Mouse (Mus musculus) brown adipose tissue, adult 24 weeks (tissue): ENCODE measurements around the gene Cracr2a. TPM values are rescaled to one million over a fixed set of nuclear protein-coding genes. Genes with fewer than 3 reads are reported as not detected.

Experiments used
- H3K27ac ChIP-seq: fragments of 200-500 bp; replicated peaks from 2 replicates; pipeline ENCODE4 v1.5.1; 2012; ENCODE audit warnings: low read depth, mild to moderate bottlenecking, low read length
- H3K4me1 ChIP-seq: fragments of 200-500 bp; 2 replicates; pipeline ENCODE4 v1.6.1; 2012; ENCODE audit warnings: low read length, mixed read lengths; ENCODE audit not compliant: control insufficient read depth, insufficient read depth, insufficient read length
- H3K4me3 ChIP-seq: fragments of 200-500 bp; 2 replicates; pipeline ENCODE4 v1.5.1; 2012; ENCODE audit warnings: low read depth, mild to moderate bottlenecking, low read length, moderate library complexity; ENCODE audit not compliant: insufficient read depth
- polyA plus RNA-seq: library from polyadenylated mRNA; stranded (reverse); fragments of >200 nt; gene quantifications from 2 replicates; pipeline ENCODE4 v1.2.4, GENCODE M21; 2012; ENCODE audit not compliant: missing spikeins, insufficient read depth, insufficient read length

Gene Cracr2a
- polyA plus RNA-seq, 1 experiment = 0.16 TPM

DNA sequence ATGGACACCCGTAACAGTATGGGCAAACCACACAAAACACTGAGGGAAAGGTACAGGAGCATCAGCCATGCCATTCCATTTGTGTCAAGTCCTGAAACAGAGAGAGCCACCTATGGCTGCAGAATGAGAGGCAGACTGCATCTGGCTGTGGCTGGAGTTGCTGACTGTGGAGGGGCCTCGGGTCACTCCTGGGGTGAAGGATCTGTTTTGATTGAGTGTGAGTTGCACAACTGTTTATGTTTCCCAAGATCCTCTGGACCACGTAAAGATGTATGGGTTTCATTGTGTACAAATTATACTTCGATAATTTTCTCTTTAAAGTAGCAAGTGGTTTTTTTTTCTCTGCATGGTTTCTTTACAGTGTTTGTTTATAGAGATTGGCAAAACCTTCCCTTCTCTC, 20.6 kb upstream of the Cracr2a start:
- no peaks in the 10 kb centered on the region for H3K4me1 ChIP-seq
- no peak overlapping the region for H3K27ac ChIP-seq
- no peak overlapping the region for H3K4me3 ChIP-seq

DNA sequence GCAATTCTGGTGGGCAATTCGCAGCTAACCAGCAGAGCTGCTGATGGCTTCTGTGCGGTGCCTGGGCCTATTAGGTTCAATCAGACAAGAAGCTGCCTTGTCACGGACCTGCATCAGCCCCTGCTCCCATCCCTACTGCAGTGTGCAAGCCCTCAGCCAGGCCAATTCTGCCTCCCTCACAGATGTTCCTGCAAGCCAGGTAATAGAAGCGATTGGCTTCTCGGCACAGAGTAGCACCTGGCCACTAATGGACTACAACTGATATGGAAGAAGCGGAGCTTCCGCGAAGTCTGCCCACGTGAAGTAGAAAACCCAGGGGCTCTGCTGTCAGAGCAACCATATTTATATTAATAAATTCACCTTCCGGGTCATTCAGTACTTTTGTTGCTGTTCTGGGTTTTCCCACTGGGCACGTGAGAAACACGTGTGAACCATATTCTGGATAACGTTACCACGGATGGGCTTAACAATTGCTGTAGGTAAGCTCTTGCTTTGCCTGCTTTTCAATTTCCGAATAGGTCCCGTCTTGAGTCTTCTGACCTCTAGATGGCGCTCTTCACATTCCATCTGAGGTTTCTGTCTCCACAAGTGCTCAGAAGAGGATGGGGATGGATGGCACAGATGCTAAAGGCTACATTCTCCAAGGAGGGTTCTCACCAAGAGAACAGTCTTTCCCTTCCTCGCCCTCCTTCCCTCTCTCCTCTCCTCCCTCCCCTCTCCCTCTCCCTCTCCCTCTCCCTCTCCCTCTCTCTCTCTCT, 19.3 kb upstream of the Cracr2a start:
- no peak overlapping the region for H3K27ac ChIP-seq
- no peaks in the 10 kb centered on the region for H3K4me1 ChIP-seq
- H3K4me3 ChIP-seq = no peak overlapping the region

GRCm38 (mm10) chr6:127546676-127547075, 14.5 kb upstream of the Cracr2a start:
- Histone ChIP-seq H3K27ac (no peak overlapping the region), H3K4me1 (no peaks in the 10 kb centered on the region), H3K4me3 (no peak overlapping the region)

- Histone ChIP-seq H3K4me3 (no peak overlapping the region), H3K4me1 (no peaks in the 10 kb centered on the region), H3K27ac (no peak overlapping the region)
These were observed 8.2 kb upstream of the Cracr2a start for GRCm38 (mm10) chr6:127552940-127553339.

DNA sequence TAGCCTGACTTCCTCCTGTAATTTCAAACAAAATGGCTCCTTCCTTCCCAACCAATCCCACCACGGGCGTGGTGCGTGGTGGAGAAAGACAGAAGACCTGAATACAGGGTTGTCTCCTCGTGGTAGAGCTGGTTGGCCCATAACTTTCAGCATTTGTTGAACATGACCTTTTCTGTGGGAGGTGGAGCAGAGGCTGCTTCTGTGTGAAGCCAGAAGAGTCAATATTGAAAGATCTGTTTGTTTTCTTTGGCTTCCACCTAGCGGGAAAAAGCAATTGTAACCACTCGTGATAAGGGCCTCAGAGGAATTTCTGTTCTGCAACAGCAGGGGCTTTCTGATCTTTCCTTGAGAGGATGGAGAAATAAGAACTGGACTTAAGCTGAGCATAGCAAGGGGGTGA, 5.6 kb upstream of the Cracr2a start:
- no peak overlapping the region for H3K27ac ChIP-seq
- no peak overlapping the region for H3K4me3 ChIP-seq
- H3K4me1 ChIP-seq = no peaks in the 10 kb centered on the region

DNA sequence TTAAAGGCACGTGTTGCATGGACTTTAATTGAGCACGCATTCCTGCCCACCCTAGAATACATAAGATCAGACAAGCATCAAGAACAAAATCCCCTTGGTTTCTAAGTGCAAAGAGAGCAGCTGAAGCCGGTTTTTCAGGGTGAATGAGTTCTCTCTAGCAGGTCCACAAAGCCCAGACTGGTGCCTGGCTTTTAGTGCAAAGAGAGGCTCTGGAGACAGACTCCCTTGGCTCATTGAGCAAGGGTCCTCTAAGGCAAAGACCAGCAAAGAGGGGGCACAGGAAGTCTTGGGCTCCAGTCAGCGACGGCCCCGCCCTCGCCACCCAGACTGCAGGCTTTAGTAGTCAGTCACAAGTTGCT, 287 bp upstream of the Cracr2a start:
- Histone ChIP-seq H3K4me1 (0 out of 2 replicates have a peak, but pooled peaks cover 3% of the 10 kb centered on the region), H3K4me3 (peak overlapping the region; percentile 68), H3K27ac (no peak overlapping the region)

DNA sequence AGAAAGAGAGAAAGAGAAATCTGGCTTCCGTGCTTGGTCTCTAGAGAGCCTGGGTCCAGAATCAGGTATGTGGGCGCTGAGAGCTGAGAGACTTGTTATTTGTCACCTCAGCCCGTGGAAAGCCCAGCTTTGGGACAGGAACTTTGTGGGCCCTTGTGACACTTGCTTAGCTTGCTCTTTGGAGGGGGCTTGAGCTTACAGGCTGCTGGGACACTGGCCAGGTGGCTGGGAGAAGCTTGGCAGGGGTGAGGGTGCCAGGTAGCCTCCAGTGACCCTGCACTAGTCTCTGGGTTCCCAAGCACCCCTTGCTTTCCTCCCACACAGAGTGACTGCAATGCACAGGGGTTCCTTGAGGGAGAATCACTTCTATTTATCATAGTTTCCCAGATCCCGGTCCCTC, 2.4 kb downstream of the Cracr2a start:
- H3K4me3 ChIP-seq = no peak overlapping the region
- H3K4me1 ChIP-seq = 0 out of 2 replicates have a peak, but pooled peaks cover 3% of the 10 kb centered on the region
- H3K27ac ChIP-seq = no peak overlapping the region

DNA sequence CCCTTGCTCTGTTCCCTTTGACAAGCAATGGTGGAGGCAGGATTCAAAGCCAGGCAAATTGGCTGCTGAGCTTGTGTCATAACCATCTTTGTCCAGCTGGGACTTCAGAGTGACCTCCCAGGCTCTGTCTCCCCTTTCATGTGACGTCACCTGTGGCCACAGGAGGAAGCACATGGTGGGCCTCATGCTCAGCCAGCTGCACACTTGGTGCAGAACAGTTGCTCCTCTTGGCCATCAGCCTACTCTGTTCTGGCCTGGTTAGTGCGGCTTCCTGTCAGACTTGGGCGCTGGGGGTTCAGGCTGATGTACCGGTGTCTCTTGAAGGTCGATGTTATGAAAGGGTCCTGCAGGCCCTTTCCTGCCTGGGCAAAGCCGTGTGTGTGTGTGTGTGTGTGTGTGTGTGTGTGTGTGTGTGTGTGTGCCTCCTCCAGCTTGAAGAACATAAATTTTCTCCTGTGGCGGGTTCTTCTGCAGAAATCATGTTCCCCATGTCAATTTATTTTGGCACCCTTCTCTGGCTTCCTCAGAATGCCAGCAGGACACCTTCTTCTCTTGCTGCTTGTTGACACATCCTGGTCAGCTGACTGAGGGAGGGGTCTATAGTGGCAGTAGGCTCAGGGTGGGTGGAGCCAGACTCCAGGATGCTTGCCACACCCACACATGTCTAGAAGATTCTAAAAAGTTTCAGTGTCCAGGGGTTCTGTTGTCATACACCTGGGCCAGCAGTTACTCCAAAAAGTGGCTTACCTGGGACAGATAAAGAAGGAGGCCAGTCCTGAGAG, 5.0 kb downstream of the Cracr2a start:
- Histone ChIP-seq H3K27ac (no peak overlapping the region), H3K4me1 (no peaks in the 10 kb centered on the region), H3K4me3 (no peak overlapping the region)

DNA sequence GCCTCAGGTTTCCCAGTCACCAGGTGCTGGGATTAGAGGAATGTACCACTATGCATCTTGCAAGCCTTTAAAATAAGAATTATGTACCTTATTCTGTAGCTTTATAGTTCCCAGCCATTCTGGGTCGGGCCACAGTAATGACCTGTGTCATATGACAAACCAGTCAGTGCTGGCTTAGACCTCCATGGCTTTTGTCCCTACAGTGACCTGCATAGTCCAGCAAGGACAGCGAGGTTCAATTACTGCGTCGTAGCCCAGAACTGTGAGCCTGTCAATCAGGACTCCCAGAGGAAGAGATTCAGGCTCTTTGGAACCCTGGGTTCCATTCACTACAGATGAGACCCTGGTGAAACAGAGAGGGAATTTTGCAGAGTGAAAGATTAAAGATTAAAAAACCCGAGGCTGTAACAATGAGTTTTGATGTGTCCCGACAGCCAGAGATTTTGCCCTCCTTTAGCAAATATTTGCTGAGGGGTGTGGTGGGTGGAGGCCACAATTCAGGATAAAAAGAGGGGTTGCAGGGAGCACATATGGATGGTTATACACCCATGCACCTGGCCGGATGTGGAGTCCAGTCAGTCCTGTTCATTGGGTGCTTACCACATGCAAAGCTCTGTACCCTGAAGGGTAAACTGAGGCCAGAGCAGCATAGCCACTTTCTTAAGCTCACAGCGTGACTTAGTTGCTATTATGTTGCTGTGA, 10.9 kb downstream of the Cracr2a start:
- H3K27ac ChIP-seq = no peak overlapping the region
- H3K4me1 ChIP-seq = no peaks in the 10 kb centered on the region

DNA sequence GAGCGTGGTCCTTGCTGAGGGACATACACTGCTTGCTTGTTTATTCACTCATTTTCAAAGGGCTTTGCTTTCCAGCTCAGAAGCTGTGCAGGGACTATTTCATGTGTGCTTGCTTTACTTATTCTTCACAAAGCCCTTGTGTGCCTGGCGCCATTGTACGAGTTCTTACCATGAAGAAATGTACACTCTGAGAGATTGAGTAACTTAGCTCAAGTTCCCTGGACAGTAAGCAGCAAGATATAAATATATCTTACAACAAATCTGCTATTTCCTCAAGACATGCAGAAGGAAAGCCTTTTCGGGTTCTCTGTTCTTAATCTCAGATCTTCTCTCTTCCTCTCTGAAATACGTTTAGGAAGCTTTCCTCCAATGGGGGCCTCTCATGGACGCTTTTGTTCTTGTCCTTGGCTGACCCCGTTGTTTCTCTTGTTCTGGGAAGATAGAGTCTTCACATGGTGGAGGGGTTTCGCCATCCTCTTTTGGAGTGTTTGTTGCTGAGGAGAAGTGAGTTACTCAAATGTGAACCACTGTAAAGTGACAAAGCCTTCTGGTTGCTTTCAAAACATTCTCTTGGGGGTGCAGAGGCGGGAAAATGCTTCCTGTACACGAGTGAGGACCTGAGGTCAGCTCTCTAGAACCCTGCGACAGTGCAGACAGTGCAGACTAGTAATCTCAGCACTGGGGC, 12.8 kb downstream of the Cracr2a start:
- Histone ChIP-seq H3K4me1 (no peaks in the 10 kb centered on the region), H3K27ac (no peak overlapping the region), H3K4me3 (no peak overlapping the region)

More for the DNA sequence above, 10.9 kb downstream of the Cracr2a start:
- no peak overlapping the region for H3K4me3 ChIP-seq

DNA sequence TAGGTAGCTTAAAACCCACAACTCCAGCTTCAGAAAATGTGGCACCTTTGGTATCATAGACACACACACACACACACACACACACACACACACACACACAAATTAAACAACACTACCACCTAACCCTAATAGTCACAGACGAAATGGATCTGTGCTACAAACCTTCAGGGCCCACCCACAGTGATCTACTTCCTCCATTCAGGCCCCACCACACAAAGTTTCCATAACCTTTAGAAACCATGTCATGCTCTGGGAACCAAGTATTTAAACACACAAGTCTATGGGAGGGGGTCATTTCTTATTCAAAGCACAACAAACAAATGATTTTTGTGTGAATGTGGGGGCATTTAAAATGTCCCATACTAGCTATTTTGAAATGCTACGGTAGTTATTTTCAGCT, 14.1 kb downstream of the Cracr2a start:
- no peak overlapping the region for H3K27ac ChIP-seq
- H3K4me1 ChIP-seq = no peaks in the 10 kb centered on the region
- H3K4me3 ChIP-seq = no peak overlapping the region

DNA sequence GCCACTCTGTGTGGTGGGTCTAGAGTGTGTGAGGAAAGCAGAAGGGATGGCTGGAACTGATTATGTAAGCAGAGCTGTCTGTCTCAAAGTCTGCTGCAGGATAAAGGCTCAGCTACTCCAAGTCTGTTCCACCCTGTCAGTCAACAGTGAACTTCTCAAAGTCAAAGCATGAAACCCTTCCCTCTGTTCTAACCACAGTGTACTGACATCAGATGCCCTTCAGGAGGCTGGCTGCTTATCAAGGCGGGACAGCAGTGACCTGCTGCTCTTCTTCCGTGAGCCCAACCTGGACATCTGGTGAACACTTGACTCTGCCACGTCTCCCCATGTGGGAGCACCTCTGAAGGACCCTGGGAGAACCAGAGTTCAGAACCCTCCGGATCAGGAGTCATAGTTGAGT, 16.6 kb downstream of the Cracr2a start:
- Histone ChIP-seq H3K4me1 (no peaks in the 10 kb centered on the region), H3K27ac (no peak overlapping the region), H3K4me3 (no peak overlapping the region)

DNA sequence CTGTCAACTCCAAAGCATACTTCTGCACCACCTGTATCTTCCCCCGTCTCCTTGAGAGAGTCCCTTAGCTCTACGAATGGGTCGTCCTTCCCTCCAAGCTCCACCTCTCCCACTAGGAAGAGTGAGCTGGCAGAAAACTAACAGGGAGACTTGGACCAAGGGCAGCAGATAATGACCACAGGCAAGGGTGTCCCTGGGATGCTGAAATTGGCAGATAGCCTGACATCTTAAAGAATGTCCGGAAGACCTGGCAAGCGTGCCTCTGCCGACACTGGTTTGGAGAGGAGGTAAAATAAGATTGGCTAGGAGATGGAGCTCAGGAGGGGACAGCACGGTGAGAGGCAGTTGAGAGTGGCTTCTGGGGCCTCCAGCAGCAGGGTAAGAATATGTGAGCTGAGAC, 17.2 kb downstream of the Cracr2a start:
- Histone ChIP-seq H3K4me3 (no peak overlapping the region), H3K27ac (no peak overlapping the region), H3K4me1 (no peaks in the 10 kb centered on the region)

DNA sequence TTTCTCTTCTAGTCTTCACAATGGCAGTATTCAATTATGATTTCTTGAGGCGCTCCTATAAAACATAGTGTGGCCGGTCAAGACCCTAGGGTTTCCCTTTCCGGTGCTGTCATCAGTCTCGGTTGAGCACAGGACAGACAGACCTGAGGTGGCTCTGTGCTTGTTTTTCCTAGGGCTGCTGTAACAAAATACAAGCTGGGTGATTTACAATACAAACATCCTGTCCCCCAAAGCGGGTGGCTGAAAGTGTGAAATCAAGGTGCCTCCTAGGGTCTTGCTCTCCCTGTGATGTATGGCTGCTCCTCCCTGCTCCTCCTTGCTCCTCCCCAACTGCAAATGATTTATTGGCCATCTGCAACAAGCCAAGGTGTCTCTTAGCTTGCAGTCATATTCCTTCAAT, 17.7 kb downstream of the Cracr2a start:
- Histone ChIP-seq H3K4me3 (no peak overlapping the region), H3K27ac (no peak overlapping the region)

DNA sequence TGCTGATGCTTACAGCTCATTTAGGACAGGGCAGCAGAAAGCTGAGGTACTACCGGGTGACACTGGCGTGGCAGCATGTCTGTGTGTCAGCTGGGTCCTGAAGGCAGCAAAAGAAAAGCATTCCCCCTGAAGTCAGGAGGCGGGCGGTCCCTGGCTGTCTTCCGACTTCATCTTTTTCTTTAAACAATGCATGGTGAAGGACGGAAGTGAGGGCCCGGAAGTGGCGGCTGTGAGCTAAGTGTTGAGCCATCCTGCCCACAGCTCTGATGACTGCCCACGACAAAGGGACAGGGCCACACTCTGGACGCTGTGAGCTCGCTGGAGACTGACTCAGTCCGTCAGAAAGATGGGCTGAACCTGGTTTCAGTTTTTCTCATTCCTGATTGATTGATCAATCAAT, 20.8 kb downstream of the Cracr2a start:
- peak overlapping the region; percentile 22 for H3K4me3 ChIP-seq
- no peaks in the 10 kb centered on the region for H3K4me1 ChIP-seq
- H3K27ac ChIP-seq = no peak overlapping the region

More for the DNA sequence above, 17.7 kb downstream of the Cracr2a start:
- no peaks in the 10 kb centered on the region for H3K4me1 ChIP-seq
